Mouse (Mus musculus) WW6 (cell line): ENCODE measurements at regions not wholly inside any gene's neighbourhood (a gene's known extent, or its start where the extent isn't known, plus 50 kb on each side); places are given as distances from the start of the nearest gene placed in this dataset.
"Not testable (repeated sequence)": the region's sequence is repeated elsewhere in the genome, so short reads cannot be mapped to it uniquely, and the experiment has no call there.

Experiments
- DNase-seq: peaks from one replicate; pipeline ENCODE4 v3.0.0-alpha.2; 2013; ENCODE audit warnings: low read depth, low spot score

GRCm38 (mm10) chr11:24296893-24297624 is 219.2 kb downstream of the Bcl11a start:
- no peak for DNase-seq

- no peak for DNase-seq
These were observed 219.9 kb downstream of the Bcl11a start for GRCm38 (mm10) chr11:24297763-24298162.

GRCm38 (mm10) chr11:24300351-24300750 is 222.5 kb downstream of the Bcl11a start:
- DNase-seq, result no peak

- no peak for DNase-seq
These were observed 223.3 kb downstream of the Bcl11a start for GRCm38 (mm10) chr11:24301201-24301600.

GRCm38 (mm10) chr11:24305145-24305553 is 227.3 kb downstream of the Bcl11a start:
- DNase-seq, result peak; percentile 36

- DNase-seq, result peak; percentile 56
These were observed 227.8 kb downstream of the Bcl11a start for GRCm38 (mm10) chr11:24305691-24306090.

- no peak for DNase-seq
These were observed 228.2 kb downstream of the Bcl11a start for GRCm38 (mm10) chr11:24306101-24306500.

- no peak for DNase-seq
These were observed 229.9 kb downstream of the Bcl11a start for GRCm38 (mm10) chr11:24307601-24308252.

- no peak for DNase-seq
These were observed 230.4 kb downstream of the Bcl11a start for GRCm38 (mm10) chr11:24308253-24308633.

- DNase-seq, result no peak
These were observed 236.2 kb downstream of the Bcl11a start for GRCm38 (mm10) chr11:24314046-24314445.

GRCm38 (mm10) chr11:24315582-24315981 is 237.7 kb downstream of the Bcl11a start:
- no peak for DNase-seq

GRCm38 (mm10) chr11:24316198-24316597 is 238.3 kb downstream of the Bcl11a start:
- DNase-seq, result no peak

- DNase-seq, result no peak
These were observed 240.3 kb downstream of the Bcl11a start for GRCm38 (mm10) chr11:24317989-24318735.

GRCm38 (mm10) chr11:24319222-24319621 is 241.4 kb downstream of the Bcl11a start:
- no peak for DNase-seq

GRCm38 (mm10) chr11:24322412-24322811 is 244.6 kb downstream of the Bcl11a start:
- DNase-seq, result not testable (repeated sequence)

GRCm38 (mm10) chr11:24328481-24328880 is 250.6 kb downstream of the Bcl11a start:
- no peak for DNase-seq

- DNase-seq, result no peak
These were observed 252.7 kb downstream of the Bcl11a start for GRCm38 (mm10) chr11:24330366-24331124.

GRCm38 (mm10) chr11:24332241-24332640 is 254.4 kb downstream of the Bcl11a start:
- DNase-seq, result no peak

GRCm38 (mm10) chr11:24333111-24333510 is 255.3 kb downstream of the Bcl11a start:
- no peak for DNase-seq

- no peak for DNase-seq
These were observed 257.4 kb downstream of the Bcl11a start for GRCm38 (mm10) chr11:24335256-24335655.

- no peak for DNase-seq
These were observed 260.3 kb downstream of the Bcl11a start for GRCm38 (mm10) chr11:24338111-24338510.

GRCm38 (mm10) chr11:24339061-24339460 is 261.2 kb downstream of the Bcl11a start:
- DNase-seq, result no peak
